Comparison of ENCODE assay signal across 9 mouse cellular contexts in genomic region chr5:118513005-118513404, GRCm38 (mm10). TPM values are rescaled to one million over a fixed set of nuclear protein-coding genes. Genes with fewer than 3 reads are reported as not detected.
DNase-seq lines count a peak whose midpoint lies in the region; ATAC-seq and TF ChIP-seq lines count a peak whose summit lies in the region.
"Had no signal": no experiment of that assay in that cellular context is flagged by ENCODE, and none has a peak within 500 bp of the region (broad histone marks: within the 10 kb centered on the region; RNA-seq: fewer than 3 reads in every experiment).

No protein-coding gene starts in this region.

- 21% methylated on average over 1 of the region's 1 CpGs for WGBS in limb, embryonic 13.5 days

- intact Hi-C loops in gastrocnemius, adult 2 months (cut with DNase I) = loop anchor here (5.0 kb wide), 1 partner anchor 41 kb away; no protein-coding TSS in a partner anchor
- intact Hi-C loops in gastrocnemius, postnatal 14 days (cut with DNase I; ENCODE audit: low total_unique reads) = no loop called here

- peaks cover 6 to 44% of the 10 kb centered on the region in 2 experiments for H3K4me1 ChIP-seq in CH12.LX (ENCODE audit: control insufficient read depth in 1 of 2, insufficient read depth in 2 of 2)
- H3K4me1 ChIP-seq in limb, embryonic 13.5 days = peaks cover 59% of the 10 kb centered on the region

- H3K27me3 ChIP-seq in CH12.LX (replicated peaks) = no peaks in the 10 kb centered on the region
- no peaks in the 10 kb centered on the region for H3K27me3 ChIP-seq in limb, embryonic 13.5 days

- H3K9ac ChIP-seq in CH12.LX (ENCODE audit: insufficient read depth, low read depth) = no peak overlapping the region
- H3K9ac ChIP-seq in limb, embryonic 13.5 days = no peak overlapping the region

- H3K27ac ChIP-seq in gastrocnemius, adult 2 months = peak overlapping the region; percentile 95
- H3K27ac ChIP-seq in layer of hippocampus, adult 2 months = 0 out of 2 replicates have a peak overlapping the region, but pooled peaks have one; percentile 77
- no peak overlapping the region for H3K27ac ChIP-seq in CH12.LX (ENCODE audit: insufficient read depth, low read depth)
- peak overlapping the region; percentile 93 for H3K27ac ChIP-seq in limb, embryonic 13.5 days

- no peaks in the 10 kb centered on the region for H3K9me3 ChIP-seq in CH12.LX (replicated peaks; ENCODE audit: low read length)
- H3K9me3 ChIP-seq in limb, embryonic 13.5 days = no peaks in the 10 kb centered on the region

- in situ Hi-C loops in CH12.LX (cut with MboI; ENCODE audit: low pct_ligation_motif_present, low pct_unique_long_range_greater_than_20kb, low sequenced_read_pairs) = no loop called here

- dilution Hi-C loops in CH12.LX (cut with MboI; ENCODE audit: extremely low pct_ligation_motif_present, extremely low pct_unique_long_range_greater_than_20kb, low sequenced_read_pairs) = no loop called here

- H3K79me2 ChIP-seq in CH12.LX (replicated peaks; ENCODE audit: control insufficient read depth, extremely low read depth, insufficient read depth, poor library complexity, severe bottlenecking) = no peaks in the 10 kb centered on the region

- H3K4me2 ChIP-seq in CH12.LX (ENCODE audit: insufficient read depth, low read depth, poor library complexity, severe bottlenecking) = peak overlapping the region; percentile 74; the same call in 1 of the 2 replicates
- H3K4me2 ChIP-seq in limb, embryonic 13.5 days (replicated peaks) = peak overlapping the region; percentile 65; the same call in 1 of the 2 replicates

- no peak for TF ChIP-seq CTCF in gastrocnemius, adult 2 months (IDR thresholded peaks at IDR 0.05)
- no peak for TF ChIP-seq CTCF in layer of hippocampus, adult 2 months (conservative IDR thresholded peaks at IDR 0.05)
- TF ChIP-seq CTCF in CH12.LX (conservative IDR thresholded peaks at IDR 0.05 in 1 of 2, IDR thresholded peaks at IDR 0.05 in 1 of 2; ENCODE audit: low read depth in 2 of 2, low read length in 2 of 2) = no peak

- no peak for ATAC-seq in limb, embryonic 13.5 days (ENCODE audit: low FRiP score, low read depth)

- no peak overlapping the region; the same call in 1 of the 2 replicates for H3K4me3 ChIP-seq in gastrocnemius, adult 2 months
- H3K4me3 ChIP-seq in layer of hippocampus, adult 2 months = no peak overlapping the region
- no peak overlapping the region for H3K4me3 ChIP-seq in CH12.LX (replicated peaks in 1 of 3; ENCODE audit: low read depth in 2 of 3, low read length in 2 of 3, poor library complexity in 1 of 3)
- H3K4me3 ChIP-seq in limb, embryonic 13.5 days = no peak overlapping the region

- TF ChIP-seq POLR2A in CH12.LX (IDR thresholded peaks at IDR 0.05; ENCODE audit: low read depth, low read length) = no peak

- TF ChIP-seq RAD21 in CH12.LX (IDR thresholded peaks at IDR 0.05; ENCODE audit: low read depth, low read length) = no peak

- no peak for TF ChIP-seq EP300 in CH12.LX (IDR thresholded peaks at IDR 0.05; ENCODE audit: low read length)

- no peaks in the 10 kb centered on the region for H3K36me3 ChIP-seq in CH12.LX (replicated peaks in 1 of 2; ENCODE audit: control insufficient read depth in 1 of 2, insufficient read depth in 1 of 2, low read length in 1 of 2)
- H3K36me3 ChIP-seq in limb, embryonic 13.5 days = no peaks in the 10 kb centered on the region

- peak; percentile 18 for DNase-seq in gastrocnemius, adult 2 months
- DNase-seq in gastrocnemius, postnatal 14 days = no peak
- DNase-seq in layer of hippocampus, adult 2 months (ENCODE audit: low spot score in 2 of 2) = no peak
- no peak for DNase-seq in layer of hippocampus, adult 18-20 months (ENCODE audit: low spot score in 2 of 2)
- DNase-seq in CH12.LX (ENCODE audit: extremely low read depth) = no peak
- no peak for DNase-seq in cerebellum, adult 18-20 months
- no peak for DNase-seq in testis, postnatal 10 days (ENCODE audit: low spot score)
- DNase-seq: thymus, postnatal 36 days had no signal

TF ChIP-seq in CH12.LX, 34 proteins besides CTCF, POLR2A, EP300 and RAD21:
- no peak for TF ChIP-seq SMC3 (IDR thresholded peaks at IDR 0.05; ENCODE audit: low read depth, low read length)

RNA-seq across cellular contexts. Expression of gene Med13l, which starts 47.5 kb away (rescaled TPM):
- total RNA-seq in gastrocnemius, adult 2 months (2021) = 10 to 100 TPM; 21.5 to 28.3 TPM
- total RNA-seq in gastrocnemius, postnatal 14 days (2021) = 10 to 100 TPM; 22.0 to 24.1 TPM
- 100 to 1,000 TPM; 121 to 128 TPM for total RNA-seq in layer of hippocampus, adult 2 months (2021)
- 100 to 1,000 TPM; 113 TPM for total RNA-seq in layer of hippocampus, adult 18-20 months (2021)
- total RNA-seq in CH12.LX (2012; rRNA removed) = 9.0 and 10.1 TPM in 2 replicates
- total RNA-seq in CH12.LX (2014; rRNA removed) = 1.8 and 2.0 TPM in 2 replicates
- polyA plus RNA-seq in CH12.LX (2012; ENCODE audit: insufficient read length, low read depth) = 9.4 and 11.0 TPM in 2 replicates
- polyA plus RNA-seq in limb, embryonic 13.5 days (2015; fragmentation: Nextera tagmentation; extraction: Ambion mirVana) = 18.6 and 19.1 TPM in 2 replicates
